Mouse (Mus musculus): Measurements from ENCODE around the gene Glod4. TPM values are rescaled to one million over a fixed set of nuclear protein-coding genes. Genes with fewer than 3 reads are reported as not detected.

Gene Glod4
- polyA plus RNA-seq, 1 experiment, result 165 TPM

DNA sequence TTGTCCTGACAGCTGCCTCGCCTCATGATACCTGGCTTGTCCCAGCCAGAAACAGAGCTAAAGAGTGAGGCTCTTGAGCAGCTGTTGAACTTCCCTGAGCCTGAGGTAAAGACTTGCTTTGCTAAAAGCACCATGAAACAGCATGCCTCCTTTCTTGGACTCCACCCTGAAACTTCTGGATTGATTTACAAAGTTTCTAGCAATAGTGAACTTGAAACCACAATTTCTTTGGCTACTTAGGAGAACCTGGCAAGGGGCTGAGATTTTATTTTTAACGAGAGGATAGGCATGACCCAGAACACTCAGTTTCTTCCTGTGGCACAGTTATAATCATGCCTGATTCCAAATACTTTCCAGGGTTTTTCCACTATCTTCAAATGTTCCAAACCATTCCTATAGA lies 121.0 kb downstream of the Glod4 start:
- no peaks in the 10 kb centered on the region for H3K27me3 ChIP-seq (ENCODE audit: control insufficient read depth, insufficient read depth, low read length, poor library complexity, severe bottlenecking)
- no peaks in the 10 kb centered on the region for H3K9me3 ChIP-seq (replicated peaks; ENCODE audit: control insufficient read depth, insufficient read depth, low read length, poor library complexity, severe bottlenecking)
- H3K4me3 ChIP-seq (ENCODE audit: low read depth, low read length), result no peak overlapping the region

DNA sequence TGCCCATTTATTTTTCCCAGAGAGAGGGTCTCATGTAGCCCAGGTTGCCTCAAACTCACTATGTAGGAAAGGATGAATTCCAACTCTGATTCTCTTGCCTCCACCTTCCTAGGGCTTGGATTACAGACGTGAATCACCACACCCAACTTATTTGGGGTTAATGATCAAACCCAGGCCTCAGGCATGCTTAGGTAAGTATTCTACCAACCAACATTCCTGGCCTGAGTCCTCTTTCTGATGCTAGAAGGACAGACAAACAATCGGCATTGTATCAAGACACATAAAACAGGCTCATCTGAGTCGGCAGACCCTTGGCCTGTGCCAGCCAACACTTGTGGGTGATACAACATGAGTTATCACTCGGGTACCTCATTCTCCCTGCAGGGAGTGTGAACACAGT lies 122.4 kb downstream of the Glod4 start:
- Histone ChIP-seq H3K27ac (ENCODE audit: insufficient read depth, low read length) (no peak overlapping the region), H3K4me3 (ENCODE audit: low read depth, low read length) (no peak overlapping the region), H3K4me1 (ENCODE audit: control insufficient read depth, insufficient read depth, low read length) (no peaks in the 10 kb centered on the region), H3K9me3 (replicated peaks; ENCODE audit: control insufficient read depth, insufficient read depth, low read length, poor library complexity, severe bottlenecking) (no peaks in the 10 kb centered on the region), H3K9ac (ENCODE audit: low read depth, poor library complexity, severe bottlenecking) (no peak overlapping the region), H3K27me3 (ENCODE audit: control insufficient read depth, insufficient read depth, low read length, poor library complexity, severe bottlenecking) (no peaks in the 10 kb centered on the region), H3K36me3 (ENCODE audit: control insufficient read depth, insufficient read depth, low read length, poor library complexity, severe bottlenecking) (no peaks in the 10 kb centered on the region)
- TF ChIP-seq EP300 (IDR thresholded peaks at IDR 0.05; ENCODE audit: insufficient read depth, low read depth, low read length) (no peak), POLR2A (IDR thresholded peaks at IDR 0.05; ENCODE audit: insufficient read depth, low read length) (no peak), CTCF (IDR thresholded peaks at IDR 0.05; ENCODE audit: low read depth, low read length) (no peak)

More for the DNA sequence above, 121.0 kb downstream of the Glod4 start:
- no peak overlapping the region for H3K9ac ChIP-seq (ENCODE audit: low read depth, poor library complexity, severe bottlenecking)
- H3K36me3 ChIP-seq (ENCODE audit: control insufficient read depth, insufficient read depth, low read length, poor library complexity, severe bottlenecking), result no peaks in the 10 kb centered on the region
- no peaks in the 10 kb centered on the region for H3K4me1 ChIP-seq (ENCODE audit: control insufficient read depth, insufficient read depth, low read length)
- H3K27ac ChIP-seq (ENCODE audit: insufficient read depth, low read length), result no peak overlapping the region
- TF ChIP-seq EP300 (IDR thresholded peaks at IDR 0.05; ENCODE audit: insufficient read depth, low read depth, low read length) (no peak), CTCF (IDR thresholded peaks at IDR 0.05; ENCODE audit: low read depth, low read length) (no peak), POLR2A (IDR thresholded peaks at IDR 0.05; ENCODE audit: insufficient read depth, low read length) (no peak)

DNA sequence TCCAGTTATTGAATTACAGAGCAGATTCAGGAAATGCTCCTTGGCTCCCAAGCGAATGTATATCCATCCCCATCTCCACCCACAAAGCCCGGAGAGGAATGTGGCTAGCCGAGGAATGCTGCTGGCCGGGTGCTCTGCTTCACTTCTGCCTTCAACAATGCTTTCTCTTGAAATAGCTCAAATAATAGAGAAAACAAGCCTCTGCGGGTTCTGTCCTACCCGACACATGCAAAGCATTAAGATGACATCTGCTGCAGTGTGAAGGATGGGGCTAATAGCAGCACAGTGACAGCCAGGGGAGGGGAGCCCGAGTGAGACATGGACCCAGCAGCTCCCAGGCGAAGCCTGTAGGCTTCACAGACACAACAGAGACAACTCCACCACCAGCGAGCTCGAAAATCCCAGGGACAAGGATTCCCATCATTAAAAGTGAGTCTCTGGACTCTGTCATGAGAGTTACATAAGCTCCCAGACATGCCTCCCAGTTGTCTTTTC lies 123.1 kb downstream of the Glod4 start:
- Histone ChIP-seq H3K27ac (ENCODE audit: insufficient read depth, low read length) (no peak overlapping the region), H3K36me3 (ENCODE audit: control insufficient read depth, insufficient read depth, low read length, poor library complexity, severe bottlenecking) (no peaks in the 10 kb centered on the region)

DNA sequence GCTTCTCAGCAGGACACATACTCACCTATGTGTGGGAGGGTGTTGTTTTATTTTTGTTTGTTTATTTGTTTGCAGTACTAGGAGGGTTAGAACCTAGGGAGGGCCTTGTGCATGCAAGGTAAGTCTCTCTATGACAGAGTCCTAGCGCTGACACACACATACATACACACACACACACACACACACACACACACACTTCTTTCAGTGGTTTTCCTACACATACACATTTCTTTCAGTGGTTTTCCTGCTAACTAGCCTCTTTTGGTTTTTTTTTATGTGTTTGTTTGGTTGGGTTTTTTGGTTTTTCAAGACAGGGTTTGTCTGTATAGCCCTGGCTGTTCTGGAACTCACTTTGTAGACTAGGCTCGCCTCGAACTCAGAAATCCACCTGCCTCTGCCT lies 133.1 kb downstream of the Glod4 start:
- Histone ChIP-seq H3K27ac (ENCODE audit: insufficient read depth, low read length) (no peak overlapping the region), H3K4me3 (ENCODE audit: low read depth, low read length) (no peak overlapping the region), H3K27me3 (ENCODE audit: control insufficient read depth, insufficient read depth, low read length, poor library complexity, severe bottlenecking) (no peaks in the 10 kb centered on the region), H3K36me3 (ENCODE audit: control insufficient read depth, insufficient read depth, low read length, poor library complexity, severe bottlenecking) (no peaks in the 10 kb centered on the region), H3K9ac (ENCODE audit: low read depth, poor library complexity, severe bottlenecking) (no peak overlapping the region), H3K4me1 (ENCODE audit: control insufficient read depth, insufficient read depth, low read length) (no peaks in the 10 kb centered on the region), H3K9me3 (replicated peaks; ENCODE audit: control insufficient read depth, insufficient read depth, low read length, poor library complexity, severe bottlenecking) (no peaks in the 10 kb centered on the region)
- no peak for TF ChIP-seq POLR2A (IDR thresholded peaks at IDR 0.05; ENCODE audit: insufficient read depth, low read length)
- TF ChIP-seq CTCF (IDR thresholded peaks at IDR 0.05; ENCODE audit: low read depth, low read length), result no peak
- TF ChIP-seq EP300 (IDR thresholded peaks at IDR 0.05; ENCODE audit: insufficient read depth, low read depth, low read length), result no peak

More for the DNA sequence above, 123.1 kb downstream of the Glod4 start:
- Histone ChIP-seq H3K4me1 (ENCODE audit: control insufficient read depth, insufficient read depth, low read length) (no peaks in the 10 kb centered on the region), H3K9me3 (replicated peaks; ENCODE audit: control insufficient read depth, insufficient read depth, low read length, poor library complexity, severe bottlenecking) (no peaks in the 10 kb centered on the region), H3K9ac (ENCODE audit: low read depth, poor library complexity, severe bottlenecking) (no peak overlapping the region), H3K4me3 (ENCODE audit: low read depth, low read length) (no peak overlapping the region), H3K27me3 (ENCODE audit: control insufficient read depth, insufficient read depth, low read length, poor library complexity, severe bottlenecking) (no peaks in the 10 kb centered on the region)
- TF ChIP-seq EP300 (IDR thresholded peaks at IDR 0.05; ENCODE audit: insufficient read depth, low read depth, low read length) (no peak), CTCF (IDR thresholded peaks at IDR 0.05; ENCODE audit: low read depth, low read length) (no peak), POLR2A (IDR thresholded peaks at IDR 0.05; ENCODE audit: insufficient read depth, low read length) (no peak)

DNA sequence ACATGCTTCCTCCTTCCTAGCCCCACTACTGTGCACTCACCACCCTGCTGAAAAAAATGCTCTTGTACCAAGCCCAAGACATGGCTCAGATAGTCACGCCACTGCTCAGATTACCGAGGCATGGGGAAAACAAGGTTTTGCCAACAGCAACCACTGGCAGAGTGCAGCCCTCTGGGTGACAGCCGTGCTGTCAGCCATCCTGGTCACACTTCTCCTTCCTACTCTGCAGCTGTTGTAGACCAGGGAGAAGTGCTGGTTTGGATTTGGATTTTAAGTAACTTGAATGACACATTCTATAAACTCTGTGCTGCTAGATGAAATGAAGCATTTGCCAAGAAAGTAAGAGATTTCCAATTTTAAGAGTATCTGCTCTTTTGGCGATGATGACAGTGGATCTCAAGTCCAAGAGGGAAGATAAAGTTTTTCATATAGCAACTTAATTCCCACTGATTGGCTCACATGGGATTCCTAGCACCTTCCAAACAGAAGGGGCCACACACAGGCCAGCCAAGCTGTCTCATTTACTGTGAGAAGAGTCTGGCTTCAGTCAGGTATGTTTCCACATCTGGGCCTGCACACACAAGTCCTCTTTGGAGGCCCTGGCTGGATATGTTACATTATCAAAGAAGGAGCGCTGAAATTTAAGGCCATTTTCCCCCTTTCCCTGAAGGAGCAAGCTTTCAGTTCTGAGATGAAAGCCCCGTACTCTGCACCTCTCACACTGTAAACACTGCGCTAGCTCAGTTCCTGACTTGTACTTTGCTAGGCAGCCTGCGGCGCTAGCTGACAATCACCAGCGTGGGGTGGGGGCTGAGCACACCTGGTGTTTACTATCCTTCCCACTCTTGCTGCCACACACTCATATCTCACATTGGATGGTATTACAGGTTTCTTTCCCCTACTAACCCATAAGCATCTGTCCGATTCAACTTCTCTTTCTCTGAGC lies 136.7 kb downstream of the Glod4 start:
- no peak overlapping the region for H3K9ac ChIP-seq (ENCODE audit: low read depth, poor library complexity, severe bottlenecking)

DNA sequence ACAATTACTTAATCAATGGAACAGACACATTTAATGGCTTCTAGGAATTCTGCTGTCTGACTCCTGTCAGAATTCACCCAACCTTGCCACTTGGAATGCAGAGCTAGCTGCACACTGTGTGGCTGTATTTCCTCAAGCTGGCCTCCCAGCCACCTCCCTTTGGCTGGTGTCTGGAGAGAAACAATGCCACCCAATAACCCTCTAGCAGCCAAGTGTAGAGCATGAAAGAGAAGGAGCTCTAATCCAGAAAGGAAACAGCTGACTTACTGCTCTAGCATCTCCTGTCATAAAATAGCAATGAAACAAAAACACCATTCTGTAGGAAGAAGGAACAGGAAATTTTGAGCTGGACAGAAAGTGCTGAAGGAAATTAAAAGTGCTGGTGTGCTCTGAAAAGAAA lies 142.4 kb downstream of the Glod4 start:
- Histone ChIP-seq H3K9ac (ENCODE audit: low read depth, poor library complexity, severe bottlenecking) (no peak overlapping the region), H3K9me3 (replicated peaks; ENCODE audit: control insufficient read depth, insufficient read depth, low read length, poor library complexity, severe bottlenecking) (no peaks in the 10 kb centered on the region), H3K4me1 (ENCODE audit: control insufficient read depth, insufficient read depth, low read length) (no peaks in the 10 kb centered on the region), H3K4me3 (ENCODE audit: low read depth, low read length) (no peak overlapping the region), H3K27ac (ENCODE audit: insufficient read depth, low read length) (no peak overlapping the region), H3K27me3 (ENCODE audit: control insufficient read depth, insufficient read depth, low read length, poor library complexity, severe bottlenecking) (no peaks in the 10 kb centered on the region), H3K36me3 (ENCODE audit: control insufficient read depth, insufficient read depth, low read length, poor library complexity, severe bottlenecking) (no peaks in the 10 kb centered on the region; the same call in 1 of the 2 replicates)
- TF ChIP-seq POLR2A (IDR thresholded peaks at IDR 0.05; ENCODE audit: insufficient read depth, low read length), result no peak
- TF ChIP-seq EP300 (IDR thresholded peaks at IDR 0.05; ENCODE audit: insufficient read depth, low read depth, low read length), result no peak

More for the DNA sequence above, 136.7 kb downstream of the Glod4 start:
- no peak overlapping the region for H3K27ac ChIP-seq (ENCODE audit: insufficient read depth, low read length)
- no peaks in the 10 kb centered on the region for H3K27me3 ChIP-seq (ENCODE audit: control insufficient read depth, insufficient read depth, low read length, poor library complexity, severe bottlenecking)
- no peaks in the 10 kb centered on the region for H3K36me3 ChIP-seq (ENCODE audit: control insufficient read depth, insufficient read depth, low read length, poor library complexity, severe bottlenecking)
- H3K4me1 ChIP-seq (ENCODE audit: control insufficient read depth, insufficient read depth, low read length), result no peaks in the 10 kb centered on the region
- TF ChIP-seq POLR2A (IDR thresholded peaks at IDR 0.05; ENCODE audit: insufficient read depth, low read length), result no peak
- TF ChIP-seq CTCF (IDR thresholded peaks at IDR 0.05; ENCODE audit: low read depth, low read length), result no peak
- TF ChIP-seq EP300 (IDR thresholded peaks at IDR 0.05; ENCODE audit: insufficient read depth, low read depth, low read length), result no peak
- no peak overlapping the region for H3K4me3 ChIP-seq (ENCODE audit: low read depth, low read length)
- no peaks in the 10 kb centered on the region for H3K9me3 ChIP-seq (replicated peaks; ENCODE audit: control insufficient read depth, insufficient read depth, low read length, poor library complexity, severe bottlenecking)
